Mouse (Mus musculus) thymus, adult 2 months (tissue): ENCODE data around the gene Scamp1. TPM values are rescaled to one million over a fixed set of nuclear protein-coding genes. Genes with fewer than 3 reads are reported as not detected.
A peak's percentile ranks its signal among the peaks of the same experiment; 100 is the strongest.
"Not testable (repeated sequence)": the region's sequence is repeated elsewhere in the genome, so short reads cannot be mapped to it uniquely, and the experiment has no call there.

Experiments
- DNase-seq: peaks from one replicate; pipeline ENCODE4 v3.0.0; 2021
- H3K27ac ChIP-seq: fragments of 200-500 bp; 2 replicates; pipeline ENCODE4 v1.5.1; 2012; ENCODE audit warnings: low read length, control low read depth; ENCODE audit not compliant: control insufficient read depth, insufficient read depth
- H3K27me3 ChIP-seq: fragments of 200-500 bp; 2 replicates; pipeline ENCODE4 v1.6.1; 2012; ENCODE audit warnings: mild to moderate bottlenecking, low read length, moderate library complexity, mixed read lengths; ENCODE audit not compliant: control insufficient read depth, insufficient read depth
- H3K36me3 ChIP-seq: fragments of 200-500 bp; 2 replicates; pipeline ENCODE4 v1.6.1; 2012; ENCODE audit warnings: mild to moderate bottlenecking, low read length, moderate library complexity; ENCODE audit not compliant: control insufficient read depth, insufficient read depth
- H3K4me1 ChIP-seq: fragments of 200-500 bp; replicated peaks from 2 replicates; pipeline ENCODE4 v1.6.1; 2012; ENCODE audit warnings: low read length; ENCODE audit not compliant: control insufficient read depth, insufficient read depth
- H3K4me3 ChIP-seq: fragments of 200-500 bp; 2 replicates; pipeline ENCODE4 v1.5.1; 2012; ENCODE audit warnings: mild to moderate bottlenecking, low read length, control low read depth, moderate library complexity; ENCODE audit not compliant: control insufficient read depth, insufficient read depth
- CTCF ChIP-seq: fragments of 200-500 bp; IDR thresholded peaks from 2 replicates; pipeline ENCODE4 v1.5.1; 2012; ENCODE audit warnings: mild to moderate bottlenecking, control low read depth, low read length, moderate library complexity, borderline replicate concordance; ENCODE audit not compliant: control insufficient read depth, poor library complexity, insufficient read depth; ENCODE audit errors: extremely low read depth
- POLR2A ChIP-seq: fragments of 200-500 bp; IDR thresholded peaks from 2 replicates; pipeline ENCODE4 v1.6.1; 2012; ENCODE audit warnings: mild to moderate bottlenecking, low read length, control low read depth, moderate library complexity; ENCODE audit not compliant: control insufficient read depth, poor library complexity, insufficient read depth; ENCODE audit errors: extremely low read depth
- WGBS: fragments of 180-500 bp; shearing (Covaris S2); methylation state at CpG from one replicate; pipeline ENCODE4 v1.1.7; 2018; 5-methylcytosine and 5-hydroxymethylcytosine counted together
- polyA plus RNA-seq: library from polyadenylated mRNA; depleted of rRNA; stranded (reverse); fragments of >200 nt; gene quantifications from 2 replicates; pipeline ENCODE4 v1.2.3, GENCODE M21; 2012

The Scamp1 gene
- polyA plus RNA-seq, 1 experiment, result 4.9 TPM

- Histone ChIP-seq H3K36me3 (no peaks in the 10 kb centered on the region), H3K4me1 (no peaks in the 10 kb centered on the region), H3K27ac (no peak overlapping the region), H3K27me3 (no peaks in the 10 kb centered on the region), H3K4me3 (no peak overlapping the region)
- no peak for DNase-seq
- TF ChIP-seq CTCF (no peak), POLR2A (no peak)
- WGBS, result 96% methylated on average over 10 of the region's 10 CpGs
Measured at GRCm38 (mm10) chr13:94316975-94317511, 31.4 kb upstream of the Scamp1 start.

- not testable (repeated sequence) for H3K27me3 ChIP-seq, H3K4me1 ChIP-seq, H3K4me3 ChIP-seq, DNase-seq, H3K27ac ChIP-seq, H3K36me3 ChIP-seq
- WGBS, result 97% methylated on average over 8 of the region's 8 CpGs
Measured at GRCm38 (mm10) chr13:94312812-94313211, 27.2 kb upstream of the Scamp1 start.

- no peaks in the 10 kb centered on the region for H3K36me3 ChIP-seq
- no peak overlapping the region for H3K27ac ChIP-seq
- no peaks in the 10 kb centered on the region for H3K27me3 ChIP-seq
- no peak overlapping the region for H3K4me3 ChIP-seq
- TF ChIP-seq POLR2A (no peak), CTCF (no peak)
- DNase-seq, result no peak
- H3K4me1 ChIP-seq, result no peaks in the 10 kb centered on the region
- WGBS, result 89% methylated on average over 2 of the region's 2 CpGs
Measured at GRCm38 (mm10) chr13:94308279-94308678, 22.6 kb upstream of the Scamp1 start.

GRCm38 (mm10) chr13:94307531-94307930, 21.9 kb upstream of the Scamp1 start:
- Histone ChIP-seq H3K27ac (no peak overlapping the region), H3K27me3 (no peaks in the 10 kb centered on the region), H3K36me3 (no peaks in the 10 kb centered on the region), H3K4me3 (no peak overlapping the region), H3K4me1 (no peaks in the 10 kb centered on the region)
- no peak for DNase-seq
- no peak for TF ChIP-seq POLR2A
- no peak for TF ChIP-seq CTCF
- 94% methylated on average over 7 of the region's 7 CpGs for WGBS

GRCm38 (mm10) chr13:94306968-94307289, 21.3 kb upstream of the Scamp1 start:
- no peak overlapping the region for H3K4me3 ChIP-seq
- WGBS, result 42% methylated on average over 5 of the region's 5 CpGs

GRCm38 (mm10) chr13:94306277-94306967, 20.8 kb upstream of the Scamp1 start:
- peak; percentile 25 for DNase-seq
- Histone ChIP-seq H3K27me3 (no peaks in the 10 kb centered on the region), H3K4me1 (no peaks in the 10 kb centered on the region), H3K4me3 (no peak overlapping the region), H3K36me3 (no peaks in the 10 kb centered on the region), H3K27ac (no peak overlapping the region)
- TF ChIP-seq POLR2A, result no peak
- no peak for TF ChIP-seq CTCF
- 52% methylated on average over 18 of the region's 18 CpGs for WGBS

More at GRCm38 (mm10) chr13:94306968-94307289, 21.3 kb upstream of the Scamp1 start:
- TF ChIP-seq CTCF (no peak), POLR2A (no peak)
- no peak for DNase-seq
- Histone ChIP-seq H3K27me3 (no peaks in the 10 kb centered on the region), H3K36me3 (no peaks in the 10 kb centered on the region), H3K4me1 (no peaks in the 10 kb centered on the region), H3K27ac (no peak overlapping the region)

GRCm38 (mm10) chr13:94300946-94301538, 15.4 kb upstream of the Scamp1 start:
- no peak for DNase-seq
- H3K27ac ChIP-seq, result no peak overlapping the region
- H3K36me3 ChIP-seq, result no peaks in the 10 kb centered on the region
- H3K27me3 ChIP-seq, result no peaks in the 10 kb centered on the region
- H3K4me3 ChIP-seq, result no peak overlapping the region
- H3K4me1 ChIP-seq, result no peaks in the 10 kb centered on the region; the same call in 1 of the 2 replicates
- WGBS, result 40% methylated on average over 7 of the region's 7 CpGs
- no peak for TF ChIP-seq CTCF
- no peak for TF ChIP-seq POLR2A
